Mouse (Mus musculus) G1E (cell line): ENCODE measurements around the gene Hist1h2ab.

Experiments used
- CTCF ChIP-seq: IDR thresholded peaks from 2 replicates; pipeline ENCODE4 v1.5.1; 2012; ENCODE audit warnings: low read depth, low read length, inconsistent platforms, mixed read lengths
- GATA1 ChIP-seq: IDR thresholded peaks from 2 replicates; pipeline ENCODE4 v1.6.1; 2012; ENCODE audit warnings: borderline replicate concordance, low read length, inconsistent platforms, mixed read lengths
- GATA2 ChIP-seq: IDR thresholded peaks from 2 replicates; pipeline ENCODE4 v1.6.1; 2012; ENCODE audit warnings: low read depth, low read length, inconsistent platforms, borderline replicate concordance
- POLR2AphosphoS5 ChIP-seq: IDR thresholded peaks from 2 replicates; pipeline ENCODE4 v1.6.1; 2012; ENCODE audit warnings: low read depth, low read length, inconsistent platforms; ENCODE audit not compliant: insufficient replicate concordance
- TAL1 ChIP-seq: conservative IDR thresholded peaks from 2 replicates; pipeline ENCODE4 v1.6.1; 2012; ENCODE audit warnings: low read depth, low read length, inconsistent platforms, mixed read lengths

DNA sequence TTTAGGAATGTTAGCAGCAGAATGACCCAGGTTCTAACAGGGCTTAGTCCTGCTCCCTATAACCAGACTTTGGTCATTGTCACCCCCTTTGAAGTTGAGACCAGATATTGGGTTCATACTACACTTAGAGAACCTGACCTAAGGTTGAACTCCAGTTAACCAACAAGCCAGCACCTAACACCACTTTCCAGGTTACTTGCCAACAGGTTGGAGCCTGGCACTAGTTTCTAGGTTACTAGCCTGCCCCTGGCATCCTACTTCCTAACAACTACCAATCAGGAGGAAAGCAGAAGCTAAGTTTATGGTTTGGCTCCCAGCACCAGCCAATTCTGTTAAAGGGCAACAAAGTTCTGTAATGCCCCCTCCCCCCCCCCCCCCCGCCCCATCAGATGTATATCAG lies 25.7 kb upstream of the Hist1h2ab start:
- TF ChIP-seq CTCF = no peak
- TF ChIP-seq GATA1 = no peak
- TF ChIP-seq POLR2AphosphoS5 = no peak
- TF ChIP-seq TAL1 = no peak
- no peak for TF ChIP-seq GATA2
